ENCODE assay signal across 7 mouse cellular contexts in the genomic region with DNA sequence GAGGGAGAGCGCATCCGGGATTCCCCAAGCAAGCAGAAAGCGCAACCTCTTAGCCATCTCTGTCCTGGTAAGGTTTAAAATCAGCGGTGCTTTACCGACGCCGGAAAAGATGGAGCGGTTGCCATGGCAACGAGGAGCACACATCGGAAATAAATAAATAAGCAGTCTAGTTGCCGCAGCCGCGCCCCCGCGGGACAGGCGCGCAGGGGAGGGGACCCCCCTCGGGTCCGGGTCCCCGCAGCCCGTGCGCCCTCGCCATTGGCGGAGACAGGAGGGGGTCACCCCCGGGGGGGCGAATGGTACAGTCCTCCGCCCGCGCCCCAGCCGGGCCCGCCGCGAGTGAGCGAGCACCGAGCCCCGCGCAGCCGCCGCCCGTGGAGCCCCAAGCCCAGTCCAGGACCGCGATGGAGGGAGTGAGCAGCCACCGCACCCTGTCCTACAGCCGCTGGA. TPM values are rescaled to one million over a fixed set of nuclear protein-coding genes. Genes with fewer than 3 reads are reported as not detected.
A peak's percentile ranks its signal among the peaks of the same experiment; 100 is the strongest.
DNase-seq lines count a peak whose midpoint lies in the region; ATAC-seq and TF ChIP-seq lines count a peak whose summit lies in the region.

A gene (plus strand): TSS at position 27 of the 450 bp plus-strand sequence.

- peak within 1 kb of the TSS; percentile 83 for H3K4me2 ChIP-seq in hindbrain, postnatal 0 days (ENCODE audit: low read depth, low read length)

- H3K9ac ChIP-seq in hindbrain, postnatal 0 days (replicated peaks; ENCODE audit: low read length): peak within 1 kb of the TSS; percentile 64

- WGBS in cerebellum, adult 2 months: under 1% methylated on average over 44 of the region's 44 CpGs
- WGBS in hindbrain, postnatal 0 days: under 1% methylated on average over 41 of the region's 44 CpGs

- DNase-seq in cerebellum, adult 2 months: peak; percentile 76 to 77
- peak; percentile 72 to 86 for DNase-seq in frontal cortex, adult 2 months (ENCODE audit: extremely low spot score in 1 of 2, low spot score in 1 of 2)
- DNase-seq in hindbrain, postnatal 0 days (ENCODE audit: low spot score): peak; percentile 91
- peak in 1 of 2 experiments; percentile 87 for DNase-seq in left cerebral cortex, adult 8-10 months (ENCODE audit: low spot score in 2 of 2)
- DNase-seq in right cerebral cortex, postnatal 14 days: peak; percentile 87

- no peak for TF ChIP-seq CTCF in cerebellum, adult 2 months (IDR thresholded peaks at IDR 0.05; ENCODE audit: borderline replicate concordance, insufficient read depth, low read depth, low read length)
- no peak for TF ChIP-seq CTCF in hindbrain, postnatal 0 days (IDR thresholded peaks at IDR 0.05; ENCODE audit: low read depth)

- H3K9me3 ChIP-seq in hindbrain, postnatal 0 days (ENCODE audit: low read length): no peaks in the 10 kb centered on the region

- peaks cover 5% of the 10 kb centered on the region; the same call in 1 of the 2 replicates for H3K36me3 ChIP-seq in hindbrain, postnatal 0 days (ENCODE audit: insufficient read depth, low read length)

- no peaks in the 10 kb centered on the region for H3K27me3 ChIP-seq in cerebellum, adult 2 months (ENCODE audit: control insufficient read depth, insufficient read depth, low read length)
- H3K27me3 ChIP-seq in hindbrain, postnatal 0 days (ENCODE audit: insufficient read depth, low read length): 0 out of 2 replicates have a peak, but pooled peaks cover 4% of the 10 kb centered on the region

- H3K4me1 ChIP-seq in cerebellum, adult 2 months (ENCODE audit: control insufficient read depth, insufficient read depth, low read length): no peaks in the 10 kb centered on the region
- H3K4me1 ChIP-seq in hindbrain, postnatal 0 days (ENCODE audit: insufficient read depth, low read length): no peaks in the 10 kb centered on the region

- H3K4me3 ChIP-seq in cerebellum, adult 2 months (replicated peaks; ENCODE audit: insufficient read depth, low read depth, low read length): peak within 1 kb of the TSS; percentile 70
- H3K4me3 ChIP-seq in hindbrain, postnatal 0 days (ENCODE audit: low read length): peak within 1 kb of the TSS; percentile 68

- TF ChIP-seq POLR2A in cerebellum, adult 2 months (IDR thresholded peaks at IDR 0.05; ENCODE audit: borderline replicate concordance, insufficient read depth, low read length): no peak

- ATAC-seq in activated CD4-positive, CD25-positive, alpha-beta regulatory T cell, adult 4 months: peak; percentile 87
- ATAC-seq in hindbrain, postnatal 0 days: peak; percentile 83
- ATAC-seq in megakaryocyte progenitor cell, adult 5-6 weeks (replicated peaks; ENCODE audit: poor library complexity): 0 out of 2 replicates have a peak, but pooled peaks have one; percentile 12

- H3K27ac ChIP-seq in cerebellum, adult 2 months (ENCODE audit: insufficient read depth, low read length): peak within 1 kb of the TSS; percentile 11; the same call in 1 of the 2 replicates
- H3K27ac ChIP-seq in hindbrain, postnatal 0 days: peak within 1 kb of the TSS; percentile 82

RNA-seq across cellular contexts. Expression of the gene that starts here (rescaled TPM):
- polyA plus RNA-seq in activated CD4-positive, CD25-positive, alpha-beta regulatory T cell, adult 4 months (2017; shearing (Covaris generic)): under 1 TPM; 0.24 to 0.29 TPM
- 75.4 and 79.6 TPM in 2 replicates for polyA plus RNA-seq in cerebellum, adult 2 months (2012; rRNA removed)
- polyA plus RNA-seq in frontal cortex, adult 2 months (2012; rRNA removed): 111 and 132 TPM in 2 replicates
- 134 and 142 TPM in 2 replicates for total RNA-seq in hindbrain, postnatal 0 days (2014; rRNA removed)
- 29.7 and 32.7 TPM in 2 replicates for polyA plus RNA-seq in hindbrain, postnatal 0 days (2015; fragmentation: Nextera tagmentation; extraction: Ambion mirVana)
- total RNA-seq in left cerebral cortex, adult 8-10 months (2022): 100 to 1,000 TPM; 107 to 129 (median 115) TPM
- not detected in 2 replicates for total RNA-seq in megakaryocyte progenitor cell, adult 5-6 weeks (2015)
- not detected in 2 replicates for total RNA-seq in megakaryocyte progenitor cell, adult 5-6 weeks (2017)

Comparison
In these comparisons a context has a peak if more than half of its experiments do, and no peak if none do; other contexts are left out.
1. RNA of the gene that starts here (total RNA-seq): 134 to 142 TPM in hindbrain, postnatal 0 days and 107 to 129 TPM in left cerebral cortex, adult 8-10 months; not detected in megakaryocyte progenitor cell, adult 5-6 weeks; every median in the first group is over 10 times any median in the second.
2. RNA of the gene that starts here (polyA plus RNA-seq): 111 to 132 TPM in frontal cortex, adult 2 months, 75.4 to 79.6 TPM in cerebellum, adult 2 months and 29.7 to 32.7 TPM in hindbrain, postnatal 0 days; 0.24 to 0.29 TPM in activated CD4-positive, CD25-positive, alpha-beta regulatory T cell, adult 4 months; every median in the first group is over 10 times any median in the second.
3. Peak in ATAC-seq in activated CD4-positive, CD25-positive, alpha-beta regulatory T cell, adult 4 months; RNA of the gene not detected or under 1 TPM.
4. Peak in ATAC-seq in megakaryocyte progenitor cell, adult 5-6 weeks; RNA of the gene not detected or under 1 TPM.
5. ATAC-seq: peak in every context shown above with its lines; median percentile 87 in activated CD4-positive, CD25-positive, alpha-beta regulatory T cell, adult 4 months; 83 in hindbrain, postnatal 0 days; 12 in megakaryocyte progenitor cell, adult 5-6 weeks.